Mouse (Mus musculus) hindbrain, embryonic 14.5 days (tissue): ENCODE results near the gene Spata13. TPM values are rescaled to one million over a fixed set of nuclear protein-coding genes. Genes with fewer than 3 reads are reported as not detected.

Experiments used
- ATAC-seq: fragments of 200-750 bp; cut with Nextera tagmentation; 2 replicates; pipeline ENCODE4 v1.8.0; 2017; ENCODE audit warnings: moderate number of reproducible peaks, mild to moderate bottlenecking, moderate TSS enrichment, moderate library complexity; ENCODE audit not compliant: low FRiP score
- DNase-seq: peaks from one replicate; pipeline ENCODE4 v3.0.0-alpha.2; 2015; ENCODE audit warnings: low spot score
- H3K27ac ChIP-seq: fragments of 300-500 bp; sonication (generic); 2 replicates; pipeline ENCODE4 v1.5.1; 2014; ENCODE audit warnings: mild to moderate bottlenecking, moderate library complexity
- H3K27me3 ChIP-seq: fragments of 300-500 bp; sonication (generic); 2 replicates; pipeline ENCODE4 v1.6.1; 2014; ENCODE audit warnings: mild to moderate bottlenecking, low read length, mixed read lengths; ENCODE audit not compliant: control insufficient read depth, insufficient read depth
- H3K36me3 ChIP-seq: fragments of 300-500 bp; sonication (generic); replicated peaks from 2 replicates; pipeline ENCODE4 v1.6.1; 2014; ENCODE audit not compliant: control insufficient read depth, insufficient read depth
- H3K4me1 ChIP-seq: fragments of 300-500 bp; sonication (generic); replicated peaks from 2 replicates; pipeline ENCODE4 v1.6.1; 2014; ENCODE audit warnings: antibody characterized with exemption, low read length, mixed read lengths; ENCODE audit not compliant: control insufficient read depth, insufficient read depth
- H3K4me2 ChIP-seq: fragments of 300-500 bp; sonication (generic); replicated peaks from 2 replicates; pipeline ENCODE4 v1.6.1; 2014; ENCODE audit warnings: mild to moderate bottlenecking, moderate library complexity
- H3K4me3 ChIP-seq: fragments of 300-500 bp; sonication (generic); replicated peaks from 2 replicates; pipeline ENCODE4 v1.5.1; 2014; ENCODE audit warnings: mild to moderate bottlenecking, low read length
- H3K9ac ChIP-seq: fragments of 300-500 bp; sonication (generic); 2 replicates; pipeline ENCODE4 v1.6.1; 2014
- H3K9me3 ChIP-seq: fragments of 300-500 bp; sonication (generic); 2 replicates; pipeline ENCODE4 v1.6.1; 2016; ENCODE audit warnings: low read length; ENCODE audit not compliant: control insufficient read depth
- WGBS: fragments of 180-500 bp; shearing (Covaris S2); extraction: QIAGEN DNeasy Blood & Tissue Kit; methylation state at CpG from one replicate; pipeline ENCODE4 v1.1.7; 2014; 5-methylcytosine and 5-hydroxymethylcytosine counted together
- polyA plus RNA-seq: library from polyadenylated mRNA; unstranded; fragments of >200 nt; fragmentation: Nextera tagmentation; extraction: Ambion mirVana; gene quantifications from 2 replicates; pipeline ENCODE4 v1.2.1, GENCODE M21; 2014

Gene Spata13
- polyA plus RNA-seq, 1 experiment from 2014 or later = 26.2 TPM

DNA sequence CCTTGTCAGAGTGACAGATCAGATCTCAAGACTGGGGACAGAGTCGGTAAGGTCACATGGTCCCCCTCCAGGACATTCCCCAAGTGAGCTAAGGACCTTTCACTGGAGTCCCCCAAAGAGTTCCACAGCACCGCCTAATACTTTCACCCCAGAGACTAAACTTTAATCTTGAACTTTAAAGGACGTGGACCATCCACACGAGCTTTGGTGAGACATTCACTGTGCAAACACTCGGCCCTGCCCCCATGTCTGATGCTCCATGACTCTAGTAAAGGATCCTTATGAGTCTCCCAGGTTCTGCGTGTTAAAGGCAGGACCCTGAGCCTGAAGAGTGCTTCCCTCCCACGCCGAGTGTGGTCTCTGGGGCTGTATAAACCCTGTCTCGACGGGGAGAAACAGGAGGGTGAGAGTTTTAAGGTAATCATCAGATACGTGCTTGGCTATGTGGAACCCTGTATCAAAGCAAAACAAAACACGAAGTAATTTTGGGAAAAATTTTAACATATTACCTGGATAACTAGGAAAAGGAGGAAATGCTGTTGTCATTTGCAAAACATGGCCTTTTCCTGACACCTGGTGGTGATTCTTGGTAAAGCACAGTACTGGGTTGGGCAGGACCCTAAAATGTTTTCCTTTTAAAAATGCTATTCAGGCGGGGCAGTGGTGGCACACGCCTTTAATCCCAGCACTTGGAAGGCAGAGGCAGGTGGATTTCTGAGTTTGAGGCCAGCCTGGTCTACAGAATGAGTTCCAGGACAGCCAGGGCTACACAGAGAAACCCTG, 60.6 kb downstream of the Spata13 start:
- no peak overlapping the region for H3K4me2 ChIP-seq
- H3K4me1 ChIP-seq = peaks cover 12% of the 10 kb centered on the region; the same call in 1 of the 2 replicates
- no peak for ATAC-seq
- WGBS = 75% methylated on average over 14 of the region's 14 CpGs
- H3K9ac ChIP-seq = no peak overlapping the region
- no peaks in the 10 kb centered on the region for H3K9me3 ChIP-seq
- H3K4me3 ChIP-seq = no peak overlapping the region
- H3K27me3 ChIP-seq = no peaks in the 10 kb centered on the region
- DNase-seq = peak; percentile 86
- no peak overlapping the region for H3K27ac ChIP-seq
- no peaks in the 10 kb centered on the region; the same call in 1 of the 2 replicates for H3K36me3 ChIP-seq

DNA sequence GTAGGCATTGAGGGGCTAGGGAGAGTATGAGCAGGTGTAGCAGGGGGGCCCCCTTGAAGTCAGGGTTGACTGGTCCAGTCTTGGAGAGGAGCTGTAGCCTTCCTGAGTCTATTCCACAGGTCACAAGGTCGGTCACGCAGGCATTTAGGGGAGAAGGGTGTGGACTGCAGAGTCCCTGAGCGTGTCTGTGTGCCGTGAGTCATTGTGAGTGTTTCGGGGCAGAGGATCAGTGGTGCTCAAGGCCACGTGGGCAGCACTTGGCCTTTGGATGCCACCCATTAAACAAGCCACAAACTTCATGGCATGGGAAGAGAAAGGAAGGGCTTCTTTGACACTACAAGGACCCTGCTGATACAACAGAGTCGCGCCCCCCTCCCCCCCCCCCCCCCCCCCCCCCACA, 63.5 kb downstream of the Spata13 start:
- DNase-seq (no peak), ATAC-seq (no peak)
- Histone ChIP-seq H3K27me3 (no peaks in the 10 kb centered on the region), H3K9me3 (no peaks in the 10 kb centered on the region), H3K36me3 (no peaks in the 10 kb centered on the region; the same call in 1 of the 2 replicates), H3K27ac (no peak overlapping the region), H3K4me3 (no peak overlapping the region), H3K9ac (no peak overlapping the region), H3K4me1 (no peaks in the 10 kb centered on the region), H3K4me2 (no peak overlapping the region)
- WGBS = 78% methylated on average over 8 of the region's 8 CpGs

DNA sequence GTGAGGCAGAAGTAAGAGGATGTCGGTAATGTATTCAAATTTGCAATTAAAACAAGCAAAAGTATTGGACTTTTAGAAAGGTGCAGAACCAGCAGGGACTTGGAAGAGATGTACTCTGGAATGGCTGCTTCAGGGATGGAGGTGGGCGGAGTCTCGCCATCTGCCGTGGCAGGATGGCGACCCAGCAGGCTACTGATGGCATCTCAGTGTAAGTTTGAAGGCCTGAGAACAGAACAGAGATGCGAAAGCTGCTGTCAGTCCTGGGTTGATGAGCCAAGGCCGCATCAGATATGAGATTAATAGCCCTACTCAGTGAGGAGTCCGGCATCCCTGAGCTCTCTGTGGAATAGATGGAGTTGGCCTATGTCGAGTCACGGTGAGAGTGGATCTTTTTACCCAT, 65.2 kb downstream of the Spata13 start:
- no peak for DNase-seq
- Histone ChIP-seq H3K27me3 (no peaks in the 10 kb centered on the region), H3K9ac (no peak overlapping the region), H3K9me3 (no peaks in the 10 kb centered on the region), H3K36me3 (no peaks in the 10 kb centered on the region; the same call in 1 of the 2 replicates), H3K4me2 (no peak overlapping the region), H3K4me3 (no peak overlapping the region), H3K4me1 (no peaks in the 10 kb centered on the region), H3K27ac (peak overlapping the region; percentile 32; the same call in 1 of the 2 replicates)
- 64% methylated on average over 10 of the region's 10 CpGs for whole genome bisulfite sequencing
- peak; percentile 49; the same call in 1 of the 2 replicates for ATAC-seq

DNA sequence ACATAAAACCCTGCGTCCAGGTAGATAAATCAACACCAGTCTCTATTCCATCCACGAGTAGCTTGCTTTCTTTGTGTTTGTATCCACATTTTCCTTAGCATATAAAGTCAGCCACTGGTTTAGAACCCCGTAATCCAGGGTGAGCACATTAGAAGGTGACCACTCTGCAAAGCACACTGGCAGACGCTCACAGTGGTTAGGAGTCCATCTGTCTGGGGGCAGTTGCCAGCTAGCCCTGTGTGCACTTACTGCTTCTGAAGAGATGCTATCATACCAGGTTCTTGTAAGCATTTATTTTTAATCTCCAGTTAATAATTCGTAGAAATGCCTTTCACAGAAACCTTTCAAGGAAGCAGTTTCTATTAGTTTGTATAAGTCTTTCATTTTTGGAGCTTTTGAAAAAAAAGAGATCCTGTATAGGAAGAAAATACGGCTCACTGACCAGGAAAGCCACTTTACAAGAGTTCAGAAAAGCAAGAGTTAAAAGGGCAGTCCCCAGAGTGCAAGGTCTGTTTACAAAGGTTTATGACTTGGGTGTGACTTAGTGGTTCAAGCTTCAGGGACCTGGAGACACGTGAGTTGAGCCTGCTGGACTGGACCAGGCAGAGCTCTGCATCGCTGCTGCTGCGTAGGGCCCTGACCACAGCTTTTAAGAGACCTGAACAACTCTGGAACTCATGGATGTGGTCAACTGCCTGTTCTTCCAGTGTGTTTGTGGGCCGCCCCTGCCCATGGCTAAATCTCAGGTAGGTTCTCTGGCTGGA, 68.8 kb downstream of the Spata13 start:
- ATAC-seq (no peak), DNase-seq (no peak)
- Histone ChIP-seq H3K27ac (no peak overlapping the region), H3K27me3 (no peaks in the 10 kb centered on the region), H3K9me3 (no peaks in the 10 kb centered on the region), H3K4me2 (no peak overlapping the region), H3K4me3 (no peak overlapping the region), H3K4me1 (no peaks in the 10 kb centered on the region), H3K9ac (no peak overlapping the region), H3K36me3 (no peaks in the 10 kb centered on the region)
- WGBS = 84% methylated on average over 10 of the region's 10 CpGs

DNA sequence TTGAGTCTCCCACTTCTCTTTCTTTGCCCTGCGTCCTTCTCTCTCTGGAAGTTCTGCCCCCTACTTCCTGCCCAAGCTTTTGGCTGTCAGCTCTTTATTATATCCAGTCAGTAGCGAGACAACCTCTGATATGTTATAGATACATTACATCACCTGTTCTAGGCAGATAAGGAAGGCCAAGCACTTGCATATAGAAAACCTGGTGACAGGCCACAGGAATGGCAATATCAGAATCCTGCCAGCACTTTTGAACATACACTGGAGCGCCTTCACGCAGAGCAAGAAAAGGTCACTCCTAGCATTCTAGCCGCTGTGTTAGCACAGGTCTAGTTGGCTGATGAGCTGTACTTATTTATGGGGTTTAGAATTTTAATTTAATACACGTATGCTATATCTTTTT, 70.7 kb downstream of the Spata13 start:
- Histone ChIP-seq H3K27ac (no peak overlapping the region), H3K36me3 (no peaks in the 10 kb centered on the region), H3K4me3 (no peak overlapping the region), H3K9ac (no peak overlapping the region), H3K9me3 (no peaks in the 10 kb centered on the region), H3K4me1 (no peaks in the 10 kb centered on the region), H3K27me3 (no peaks in the 10 kb centered on the region), H3K4me2 (no peak overlapping the region)
- no peak for ATAC-seq
- DNase-seq = no peak
- 85% methylated on average over 6 of the region's 6 CpGs for WGBS

DNA sequence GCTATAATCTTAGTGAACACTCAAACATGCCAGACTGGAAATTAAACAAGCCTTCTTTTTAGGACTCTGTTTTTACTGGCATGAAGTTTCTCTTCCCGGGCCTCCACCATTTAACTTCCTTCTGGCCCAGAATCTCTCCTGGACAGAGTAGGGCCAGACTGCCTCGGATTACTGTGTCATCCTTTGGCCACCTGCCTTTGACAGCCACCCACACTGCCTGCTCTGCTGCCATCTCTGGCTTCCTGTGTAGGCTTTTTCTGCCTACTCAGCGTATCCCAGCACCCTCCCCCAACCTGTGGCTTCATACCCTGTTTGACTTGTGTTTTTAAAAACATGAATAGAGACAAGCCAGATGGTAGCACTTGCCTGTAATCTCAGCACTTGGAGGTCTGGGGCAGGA, 71.2 kb downstream of the Spata13 start:
- DNase-seq (no peak), ATAC-seq (no peak)

DNA sequence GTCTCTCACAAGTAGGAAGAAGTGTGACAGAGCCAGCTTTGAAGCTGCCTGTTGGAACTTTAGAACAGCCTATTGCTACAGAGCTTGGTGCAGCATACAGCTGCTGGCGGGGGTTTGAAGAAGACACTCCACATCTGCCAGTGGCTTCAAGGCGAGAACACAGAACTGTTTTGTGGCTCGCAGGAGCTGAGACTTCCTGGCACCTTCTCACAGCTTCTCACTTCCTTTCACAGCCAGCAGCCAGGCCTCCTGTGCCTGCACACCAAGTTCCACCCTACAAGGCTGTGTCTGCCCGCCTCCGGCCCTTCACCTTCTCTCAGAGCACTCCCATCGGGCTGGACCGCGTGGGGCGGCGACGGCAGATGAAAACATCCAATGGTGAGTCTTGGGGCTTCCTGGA, 75.4 kb downstream of the Spata13 start:
- no peaks in the 10 kb centered on the region for H3K9me3 ChIP-seq
- no peak overlapping the region for H3K9ac ChIP-seq
- no peak overlapping the region for H3K4me2 ChIP-seq
- H3K4me3 ChIP-seq = no peak overlapping the region
- DNase-seq (no peak), ATAC-seq (no peak)
- H3K27ac ChIP-seq = no peak overlapping the region
- H3K4me1 ChIP-seq = no peaks in the 10 kb centered on the region
- H3K36me3 ChIP-seq = no peaks in the 10 kb centered on the region
- 79% methylated on average over 11 of the region's 11 CpGs for WGBS
- no peaks in the 10 kb centered on the region for H3K27me3 ChIP-seq

More for the DNA sequence above, 71.2 kb downstream of the Spata13 start:
- Histone ChIP-seq H3K27ac (no peak overlapping the region), H3K9ac (no peak overlapping the region), H3K4me1 (no peaks in the 10 kb centered on the region), H3K4me2 (no peak overlapping the region), H3K9me3 (no peaks in the 10 kb centered on the region), H3K36me3 (no peaks in the 10 kb centered on the region), H3K27me3 (no peaks in the 10 kb centered on the region), H3K4me3 (no peak overlapping the region)
- 68% methylated on average over 3 of the region's 3 CpGs for WGBS

DNA sequence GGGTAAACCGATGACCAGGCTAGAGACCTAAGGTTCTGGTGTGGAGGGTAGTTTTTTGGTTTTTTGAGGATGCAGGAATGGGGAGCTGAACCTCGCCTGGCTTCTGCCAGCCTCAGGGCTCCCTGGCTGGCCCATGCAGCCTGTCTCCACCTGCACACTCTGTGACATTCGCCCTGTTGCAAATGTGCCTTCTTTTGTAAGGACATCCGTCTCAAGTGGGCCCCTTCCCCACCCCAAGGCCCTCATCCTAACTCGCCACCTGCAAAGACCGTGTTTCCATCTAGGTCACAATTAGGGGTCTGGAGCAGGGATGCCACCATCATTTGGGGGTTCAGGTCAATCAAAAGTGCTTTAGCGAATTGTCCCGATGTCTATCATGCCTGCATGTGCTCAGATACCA, 75.9 kb downstream of the Spata13 start:
- Histone ChIP-seq H3K27me3 (no peaks in the 10 kb centered on the region), H3K9ac (no peak overlapping the region), H3K36me3 (no peaks in the 10 kb centered on the region), H3K27ac (no peak overlapping the region), H3K4me1 (no peaks in the 10 kb centered on the region), H3K4me2 (no peak overlapping the region), H3K9me3 (no peaks in the 10 kb centered on the region), H3K4me3 (no peak overlapping the region)
- DNase-seq (no peak), ATAC-seq (no peak)
- 93% methylated on average over 8 of the region's 8 CpGs for WGBS

DNA sequence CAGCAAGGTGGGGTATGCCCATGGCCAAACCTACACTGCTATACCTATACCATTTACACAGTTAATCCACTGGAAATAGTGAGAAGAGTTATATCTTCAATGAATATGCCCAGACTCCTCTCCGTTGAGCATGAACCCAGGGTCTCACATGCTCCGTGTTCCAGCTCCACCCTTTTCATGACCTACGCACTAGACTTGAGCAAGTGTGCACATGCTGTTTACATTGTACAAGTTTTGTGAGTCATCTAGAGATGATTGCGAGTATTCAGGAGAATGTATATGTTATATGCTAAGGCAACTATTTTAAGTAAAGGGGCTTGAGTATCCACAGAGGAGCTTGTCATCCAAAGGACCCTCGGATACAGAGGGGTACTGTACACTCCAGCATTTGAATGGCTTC, 77.4 kb downstream of the Spata13 start:
- H3K4me1 ChIP-seq = no peaks in the 10 kb centered on the region
- no peak overlapping the region for H3K9ac ChIP-seq
- H3K4me2 ChIP-seq = no peak overlapping the region
- H3K4me3 ChIP-seq = no peak overlapping the region
- H3K36me3 ChIP-seq = no peaks in the 10 kb centered on the region; the same call in 1 of the 2 replicates
- H3K27ac ChIP-seq = no peak overlapping the region
- no peaks in the 10 kb centered on the region for H3K9me3 ChIP-seq
- 96% methylated on average over 5 of the region's 5 CpGs for WGBS
- DNase-seq = no peak
- H3K27me3 ChIP-seq = no peaks in the 10 kb centered on the region
- ATAC-seq = no peak
